Mouse (Mus musculus): ENCODE measurements around the gene Zfp493. TPM values are rescaled to one million over a fixed set of nuclear protein-coding genes. Genes with fewer than 3 reads are reported as not detected.
A peak's percentile ranks its signal among the peaks of the same experiment; 100 is the strongest.
"Not testable (repeated sequence)": the region's sequence is repeated elsewhere in the genome, so short reads cannot be mapped to it uniquely, and the experiment has no call there.

The Zfp493 gene
- polyA plus RNA-seq, 1 experiment from 2014 or later, result 3.3 TPM

GRCm38 (mm10) chr13:67791921-67792455 is 12.5 kb downstream of the Zfp493 start:
- H3K27me3 ChIP-seq (replicated peaks; ENCODE audit: control insufficient read depth, insufficient read depth, low read length), result no peaks in the 10 kb centered on the region
- H3K9me3 ChIP-seq (ENCODE audit: control insufficient read depth, low read length), result peaks cover 9% of the 10 kb centered on the region; the same call in 1 of the 2 replicates
- H3K27ac ChIP-seq (ENCODE audit: low read depth, low read length), result no peak overlapping the region
- no peak overlapping the region for H3K4me3 ChIP-seq (ENCODE audit: low read length)
- no peaks in the 10 kb centered on the region for H3K4me1 ChIP-seq (ENCODE audit: control insufficient read depth, insufficient read depth, low read depth, low read length)
- no peak overlapping the region for H3K9ac ChIP-seq (ENCODE audit: low read depth, low read length)
- no peak overlapping the region for H3K4me2 ChIP-seq (ENCODE audit: low read length)
- no peak for ATAC-seq
- peaks cover 9% of the 10 kb centered on the region for H3K36me3 ChIP-seq (ENCODE audit: control insufficient read depth, insufficient read depth, low read length)
- WGBS, result 94% methylated on average over 10 of the region's 10 CpGs

- no peak for ATAC-seq
- Histone ChIP-seq H3K9ac (ENCODE audit: low read depth, low read length) (no peak overlapping the region), H3K4me2 (ENCODE audit: low read length) (no peak overlapping the region), H3K4me1 (ENCODE audit: control insufficient read depth, insufficient read depth, low read depth, low read length) (no peaks in the 10 kb centered on the region), H3K27me3 (replicated peaks; ENCODE audit: control insufficient read depth, insufficient read depth, low read length) (no peaks in the 10 kb centered on the region), H3K4me3 (ENCODE audit: low read length) (no peak overlapping the region), H3K27ac (ENCODE audit: low read depth, low read length) (no peak overlapping the region), H3K9me3 (ENCODE audit: control insufficient read depth, low read length) (no peaks in the 10 kb centered on the region), H3K36me3 (ENCODE audit: control insufficient read depth, insufficient read depth, low read length) (no peaks in the 10 kb centered on the region)
- 64% methylated on average over 3 of the region's 3 CpGs for WGBS
Observed at GRCm38 (mm10) chr13:67798618-67799017, 19.1 kb downstream of the Zfp493 start.

DNA sequence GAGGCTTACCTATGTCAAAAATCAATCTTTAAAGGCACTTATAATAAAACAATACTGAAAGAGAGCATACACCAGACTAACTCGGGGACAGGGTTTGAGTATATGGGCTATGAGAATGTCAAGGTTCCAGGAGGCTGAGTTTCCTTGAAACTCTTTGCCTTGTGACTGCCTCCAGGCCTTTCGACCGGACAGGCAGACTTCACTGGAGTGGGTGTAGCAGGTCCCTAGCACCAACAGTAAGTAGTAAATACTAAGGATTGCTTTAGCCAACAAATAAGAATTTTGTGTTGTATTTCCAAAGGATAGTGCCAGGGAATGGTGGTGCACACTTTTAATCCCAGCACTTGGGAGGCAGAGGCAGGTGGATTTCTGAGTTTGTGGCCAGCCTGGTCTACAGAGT is 19.7 kb downstream of the Zfp493 start:
- not testable (repeated sequence) for H3K4me3 ChIP-seq (ENCODE audit: low read length); H3K27ac ChIP-seq (ENCODE audit: low read depth, low read length); H3K9me3 ChIP-seq (ENCODE audit: control insufficient read depth, low read length); H3K4me2 ChIP-seq (ENCODE audit: low read length); H3K9ac ChIP-seq (ENCODE audit: low read depth, low read length); H3K27me3 ChIP-seq (replicated peaks; ENCODE audit: control insufficient read depth, insufficient read depth, low read length); H3K4me1 ChIP-seq (ENCODE audit: control insufficient read depth, insufficient read depth, low read depth, low read length); ATAC-seq; H3K36me3 ChIP-seq (ENCODE audit: control insufficient read depth, insufficient read depth, low read length)
- 87% methylated on average over 3 of the region's 3 CpGs for WGBS

DNA sequence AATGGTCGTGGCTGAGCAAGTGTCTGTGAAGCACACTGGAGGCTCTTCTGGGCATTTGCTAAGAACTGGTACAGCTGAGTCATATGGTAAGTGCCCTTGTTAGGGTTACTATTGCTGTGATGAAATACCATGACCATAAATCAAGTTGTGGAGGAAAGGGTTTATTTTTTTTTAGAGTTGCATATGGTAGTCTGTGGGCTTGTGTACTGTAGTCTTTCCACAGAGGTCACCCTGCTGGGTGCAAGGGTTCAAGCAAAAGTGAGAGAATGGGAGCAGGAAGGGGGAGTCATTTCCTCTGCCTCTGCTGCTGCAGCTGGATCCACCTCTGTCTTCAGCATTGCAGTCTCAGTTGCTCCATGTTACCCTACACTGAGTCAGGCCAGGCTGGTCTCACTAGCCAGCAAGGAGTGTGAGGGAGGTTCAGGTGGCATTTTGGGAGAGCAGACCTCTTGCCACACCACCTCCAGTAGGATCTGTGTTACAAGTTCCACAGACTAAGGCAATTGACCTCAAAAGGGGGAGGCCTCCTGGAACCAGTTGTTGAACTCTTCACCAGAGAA is 32.2 kb downstream of the Zfp493 start:
- no peaks in the 10 kb centered on the region for H3K9me3 ChIP-seq (ENCODE audit: control insufficient read depth, low read length)
- H3K4me3 ChIP-seq (ENCODE audit: low read length), result no peak overlapping the region
- H3K27me3 ChIP-seq (replicated peaks; ENCODE audit: control insufficient read depth, insufficient read depth, low read length), result no peaks in the 10 kb centered on the region
- H3K4me1 ChIP-seq (ENCODE audit: control insufficient read depth, insufficient read depth, low read depth, low read length), result no peaks in the 10 kb centered on the region; the same call in 1 of the 2 replicates
- H3K9ac ChIP-seq (ENCODE audit: low read depth, low read length), result no peak overlapping the region
- no peak overlapping the region for H3K4me2 ChIP-seq (ENCODE audit: low read length)
- WGBS, result 76% methylated on average over 1 of the region's 1 CpGs
- no peaks in the 10 kb centered on the region for H3K36me3 ChIP-seq (ENCODE audit: control insufficient read depth, insufficient read depth, low read length)
- no peak for ATAC-seq
- no peak overlapping the region for H3K27ac ChIP-seq (ENCODE audit: low read depth, low read length)

DNA sequence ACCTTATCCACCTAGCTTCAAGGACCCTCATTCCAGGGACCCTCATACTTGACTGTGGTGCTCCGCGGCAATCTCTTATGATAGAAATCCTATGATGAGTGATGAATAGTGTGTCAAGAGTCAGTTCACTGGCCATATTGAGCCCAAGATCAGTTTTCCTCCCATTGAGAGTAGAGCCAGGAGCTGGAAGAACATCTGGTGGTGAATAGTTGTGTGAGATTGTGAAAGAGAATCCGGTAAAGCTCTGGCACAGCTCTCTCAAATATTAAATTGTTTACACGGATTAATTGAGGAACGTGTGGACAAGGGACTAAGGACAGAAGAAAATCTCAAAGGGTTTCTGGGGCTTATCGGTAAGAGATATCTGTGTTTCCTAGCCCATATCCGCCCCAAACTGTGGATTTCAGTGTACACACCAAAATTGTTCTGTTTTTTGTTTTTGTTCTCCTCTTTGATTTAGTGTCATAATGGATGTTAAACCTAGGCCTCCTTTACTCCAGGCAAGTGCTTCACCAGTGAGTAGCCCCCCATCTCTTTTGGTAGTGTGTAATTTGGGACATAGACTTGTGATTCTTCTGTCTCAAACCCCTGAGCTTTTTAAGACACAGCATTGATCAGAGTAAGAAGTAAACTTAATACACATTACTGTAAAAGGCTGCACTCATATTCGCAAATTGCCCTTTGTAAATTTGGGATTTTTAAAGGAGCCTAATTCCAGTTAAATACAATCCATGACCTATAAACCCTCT is 33.6 kb downstream of the Zfp493 start:
- H3K9me3 ChIP-seq (ENCODE audit: control insufficient read depth, low read length), result peaks cover 4% of the 10 kb centered on the region; the same call in 1 of the 2 replicates

DNA sequence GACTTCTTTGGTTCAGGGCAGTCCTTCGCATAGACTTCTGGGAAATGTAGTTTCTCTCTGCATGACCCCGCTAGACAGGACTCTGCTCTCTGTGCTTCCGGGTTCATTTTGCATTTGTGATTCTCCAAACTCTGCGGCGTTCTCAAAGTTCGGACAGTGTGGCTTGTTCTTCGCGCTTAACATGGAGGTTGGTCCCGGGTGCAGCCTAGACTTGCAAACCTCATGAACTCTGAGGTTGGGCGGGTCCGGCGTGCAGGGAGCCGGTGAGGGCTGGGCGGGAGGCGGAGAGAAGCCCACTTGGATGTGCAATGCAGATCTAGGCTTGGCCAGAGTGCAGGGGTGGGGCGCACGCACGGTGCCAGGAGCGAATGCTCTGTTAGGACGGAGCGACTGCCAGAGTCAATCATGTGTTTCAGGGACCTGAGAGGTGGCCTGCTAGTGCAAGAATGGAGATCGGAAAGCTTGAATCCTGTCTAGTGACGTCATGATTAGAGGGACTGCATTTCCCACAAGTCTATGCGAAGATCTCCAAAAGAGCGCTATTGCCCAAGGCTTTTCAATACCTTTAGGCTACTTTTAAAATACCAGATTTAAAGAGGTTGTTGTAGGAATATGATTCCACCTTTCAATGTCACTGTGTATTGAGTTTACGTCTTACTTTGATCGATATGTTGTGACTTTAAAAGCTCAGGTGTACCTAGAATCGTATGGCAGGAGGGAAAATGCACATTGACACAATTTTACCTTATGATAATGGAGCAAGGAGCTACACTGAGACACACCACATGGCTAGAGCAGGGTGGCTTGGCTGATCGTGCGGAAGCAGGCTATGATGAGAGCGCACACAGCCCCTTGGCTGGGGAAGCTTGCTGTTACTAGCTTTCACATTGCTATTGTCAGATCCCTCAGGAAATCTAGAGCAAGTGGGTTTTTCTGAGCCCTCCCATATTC is 34.5 kb downstream of the Zfp493 start, which contains the start of gene Zfp273:
Gene Zfp273, plus strand, starts transcription at position 31 of the 951 bp plus-strand sequence.
- peak within 1 kb of the TSS; percentile 81 for H3K9ac ChIP-seq (ENCODE audit: low read depth, low read length)
- H3K4me3 ChIP-seq (ENCODE audit: low read length), result peak within 1 kb of the TSS; percentile 71
- ATAC-seq, result peak; percentile 97
- H3K36me3 ChIP-seq (ENCODE audit: control insufficient read depth, insufficient read depth, low read length), result 0 out of 2 replicates have a peak, but pooled peaks cover 6% of the 10 kb centered on the region
- peak within 1 kb of the TSS; percentile 86 for H3K27ac ChIP-seq (ENCODE audit: low read depth, low read length)
- peaks cover 7% of the 10 kb centered on the region for H3K9me3 ChIP-seq (ENCODE audit: control insufficient read depth, low read length)
- no peaks in the 10 kb centered on the region for H3K27me3 ChIP-seq (replicated peaks; ENCODE audit: control insufficient read depth, insufficient read depth, low read length)
- 4% methylated on average over 31 of the region's 31 CpGs for WGBS
- H3K4me2 ChIP-seq (ENCODE audit: low read length), result peak within 1 kb of the TSS; percentile 69
- no peaks in the 10 kb centered on the region; the same call in 1 of the 2 replicates for H3K4me1 ChIP-seq (ENCODE audit: control insufficient read depth, insufficient read depth, low read depth, low read length)

More for the DNA sequence above, 33.6 kb downstream of the Zfp493 start:
- Histone ChIP-seq H3K4me2 (ENCODE audit: low read length) (peak overlapping the region; percentile 69), H3K27ac (ENCODE audit: low read depth, low read length) (no peak overlapping the region), H3K36me3 (ENCODE audit: control insufficient read depth, insufficient read depth, low read length) (no peaks in the 10 kb centered on the region), H3K4me3 (ENCODE audit: low read length) (peak overlapping the region; percentile 71), H3K9ac (ENCODE audit: low read depth, low read length) (no peak overlapping the region), H3K27me3 (replicated peaks; ENCODE audit: control insufficient read depth, insufficient read depth, low read length) (no peaks in the 10 kb centered on the region), H3K4me1 (ENCODE audit: control insufficient read depth, insufficient read depth, low read depth, low read length) (no peaks in the 10 kb centered on the region; the same call in 1 of the 2 replicates)
- 82% methylated on average over 8 of the region's 8 CpGs for WGBS
- no peak for ATAC-seq

- WGBS, result 94% methylated on average over 1 of the region's 1 CpGs
- Histone ChIP-seq H3K4me1 (ENCODE audit: control insufficient read depth, insufficient read depth, low read depth, low read length) (no peaks in the 10 kb centered on the region; the same call in 1 of the 2 replicates), H3K27ac (ENCODE audit: low read depth, low read length) (no peak overlapping the region), H3K36me3 (ENCODE audit: control insufficient read depth, insufficient read depth, low read length) (peaks cover 18% of the 10 kb centered on the region), H3K4me2 (ENCODE audit: low read length) (no peak overlapping the region), H3K9ac (ENCODE audit: low read depth, low read length) (no peak overlapping the region), H3K27me3 (replicated peaks; ENCODE audit: control insufficient read depth, insufficient read depth, low read length) (no peaks in the 10 kb centered on the region), H3K9me3 (ENCODE audit: control insufficient read depth, low read length) (peaks cover 12% of the 10 kb centered on the region), H3K4me3 (ENCODE audit: low read length) (no peak overlapping the region)
- ATAC-seq, result no peak
Observed at GRCm38 (mm10) chr13:67818636-67819035, 39.1 kb downstream of the Zfp493 start.

DNA sequence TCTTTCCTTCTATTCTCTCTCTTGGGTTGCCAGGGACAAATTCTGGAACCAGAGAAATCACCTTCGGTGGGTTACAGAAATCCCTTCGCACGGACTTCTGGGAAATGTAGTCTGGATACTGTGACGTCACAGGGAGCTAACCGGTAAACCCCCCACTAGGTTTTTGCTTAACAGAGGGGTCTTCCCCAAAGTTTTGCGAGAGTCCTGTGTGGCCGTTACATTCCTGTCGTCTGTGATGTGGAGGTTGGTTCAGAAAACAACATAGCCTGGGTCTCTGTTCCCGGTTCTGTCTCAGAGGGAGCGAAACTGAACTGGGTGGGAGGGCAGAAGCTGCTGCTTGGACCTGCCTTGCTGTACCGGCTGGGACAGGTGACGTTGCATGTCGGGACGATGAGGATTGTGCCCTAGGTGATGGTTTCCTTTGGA is 51.4 kb downstream of the Zfp493 start, which contains the start of gene Gm10037:
Gene Gm10037, plus strand, starts transcription at position 196 of the 426 bp plus-strand sequence.
- Histone ChIP-seq H3K9me3 (ENCODE audit: control insufficient read depth, low read length) (peaks cover 4% of the 10 kb centered on the region), H3K36me3 (ENCODE audit: control insufficient read depth, insufficient read depth, low read length) (peaks cover 7% of the 10 kb centered on the region), H3K27me3 (replicated peaks; ENCODE audit: control insufficient read depth, insufficient read depth, low read length) (no peaks in the 10 kb centered on the region), H3K4me3 (ENCODE audit: low read length) (peak within 1 kb of the TSS; percentile 60), H3K4me1 (ENCODE audit: control insufficient read depth, insufficient read depth, low read depth, low read length) (no peaks in the 10 kb centered on the region; the same call in 1 of the 2 replicates), H3K27ac (ENCODE audit: low read depth, low read length) (no peak within 1 kb of the TSS), H3K9ac (ENCODE audit: low read depth, low read length) (peak within 1 kb of the TSS; percentile 74), H3K4me2 (ENCODE audit: low read length) (peak within 1 kb of the TSS; percentile 87)
- ATAC-seq, result peak; percentile 89
- WGBS, result 5% methylated on average over 14 of the region's 14 CpGs
